Mouse (Mus musculus): Measurements from ENCODE around the gene Qtrt1.
"Not testable (repeated sequence)": the region's sequence is repeated elsewhere in the genome, so short reads cannot be mapped to it uniquely, and the experiment has no call there.

Qtrt1 gene

DNA sequence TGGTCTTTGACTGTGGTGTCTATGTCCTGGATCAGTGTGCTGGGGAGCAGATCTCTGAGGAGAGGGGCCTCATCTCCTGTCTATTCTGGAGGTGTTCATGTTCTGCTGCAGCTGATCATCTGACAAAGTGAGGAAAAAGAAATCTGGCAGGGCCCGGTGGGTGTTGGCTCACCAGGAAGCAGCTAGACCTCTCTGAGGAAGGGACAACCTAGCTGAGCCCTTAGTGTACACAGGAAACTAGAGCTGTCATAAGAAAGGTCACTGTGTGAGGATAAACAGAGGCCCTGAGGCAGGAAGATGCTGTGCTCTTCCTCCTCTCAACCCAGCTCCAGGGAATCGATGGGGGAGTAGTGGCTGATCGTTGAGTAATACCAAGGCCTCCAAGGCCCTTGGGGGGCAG lies 38.6 kb downstream of the Qtrt1 start:
- no peak for DNase-seq (ENCODE audit: low read depth, low spot score)

DNA sequence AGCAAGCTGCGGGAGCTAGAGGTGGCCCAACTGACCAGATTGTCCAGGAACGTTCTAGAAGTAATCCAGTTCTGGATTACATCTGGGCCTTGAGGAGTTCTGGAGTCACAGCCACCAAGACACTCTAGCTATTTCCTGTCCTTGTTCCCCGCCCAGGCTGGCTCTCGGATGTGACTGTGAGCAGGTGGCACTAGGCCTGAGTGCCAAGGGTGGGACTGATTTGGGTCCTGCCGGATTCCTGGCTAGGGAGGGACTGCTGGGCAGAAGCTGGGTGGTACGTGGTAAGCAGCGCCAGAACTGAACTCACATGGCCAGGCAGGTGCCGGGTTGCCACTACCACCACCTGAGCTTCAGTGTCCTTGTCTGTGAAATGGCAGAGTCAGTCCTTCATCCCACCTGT lies 39.8 kb downstream of the Qtrt1 start:
- no peak for DNase-seq (ENCODE audit: low read depth, low spot score)

DNA sequence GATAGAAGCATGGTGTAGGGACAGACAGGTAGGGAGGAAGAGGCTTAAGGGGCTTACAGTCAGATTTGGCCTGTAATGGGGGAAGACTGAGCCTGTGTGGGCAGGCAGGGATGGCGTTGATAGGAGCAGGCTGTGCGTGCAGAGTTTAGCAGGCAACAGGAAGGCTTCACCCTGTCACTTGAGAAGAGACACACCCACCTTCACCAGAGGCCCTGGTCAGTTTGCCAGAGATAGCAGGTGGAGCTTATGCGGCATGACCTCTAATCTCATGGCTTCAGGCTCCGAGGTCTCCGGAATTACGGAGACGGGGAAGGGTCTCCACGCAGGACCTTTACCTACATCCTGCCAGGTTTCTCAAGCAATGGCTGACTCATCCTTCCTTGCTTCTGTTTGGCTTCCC lies 40.2 kb downstream of the Qtrt1 start:
- no peak for DNase-seq (ENCODE audit: low read depth, low spot score)

DNA sequence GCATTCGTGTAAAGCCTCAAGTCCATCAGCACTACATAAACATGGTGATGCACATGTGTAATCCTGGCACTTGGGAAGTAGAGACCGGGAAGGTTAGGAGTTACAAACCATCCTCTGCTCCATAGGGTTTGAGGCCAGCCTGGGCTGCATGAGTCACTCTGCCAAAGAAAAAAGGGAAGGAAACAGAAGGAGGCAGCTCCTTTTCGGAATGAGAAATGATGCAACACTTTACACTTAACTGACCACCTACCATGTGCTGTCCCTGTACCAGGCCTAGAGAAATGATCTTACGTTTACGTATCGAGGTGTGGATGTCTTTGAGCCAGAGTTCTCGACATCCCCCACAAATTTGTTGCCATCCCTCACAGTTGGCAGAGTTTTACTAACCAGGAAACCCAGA lies 41.4 kb downstream of the Qtrt1 start:
- DNase-seq (ENCODE audit: low read depth, low spot score) = no peak

DNA sequence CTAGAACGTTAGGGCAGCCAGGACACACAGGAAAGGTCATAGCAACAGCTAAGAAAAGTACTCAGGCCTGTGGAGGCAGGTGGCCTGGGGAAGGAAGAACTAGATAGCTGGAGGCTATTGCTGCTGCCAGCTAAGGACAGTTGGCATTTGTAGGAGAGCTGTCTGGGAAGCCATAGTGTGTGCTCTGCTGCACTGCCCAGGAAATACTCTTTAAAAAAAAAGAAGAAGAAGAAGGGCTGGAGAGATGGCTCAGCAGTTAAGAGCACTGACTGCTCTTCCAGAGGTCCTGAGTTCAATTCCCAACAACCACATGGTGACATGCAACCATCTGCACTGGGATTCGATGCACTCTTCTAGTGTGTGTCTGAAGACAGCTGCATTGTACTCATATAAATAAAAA lies 41.8 kb downstream of the Qtrt1 start:
- no peak for DNase-seq (ENCODE audit: low read depth, low spot score)

DNA sequence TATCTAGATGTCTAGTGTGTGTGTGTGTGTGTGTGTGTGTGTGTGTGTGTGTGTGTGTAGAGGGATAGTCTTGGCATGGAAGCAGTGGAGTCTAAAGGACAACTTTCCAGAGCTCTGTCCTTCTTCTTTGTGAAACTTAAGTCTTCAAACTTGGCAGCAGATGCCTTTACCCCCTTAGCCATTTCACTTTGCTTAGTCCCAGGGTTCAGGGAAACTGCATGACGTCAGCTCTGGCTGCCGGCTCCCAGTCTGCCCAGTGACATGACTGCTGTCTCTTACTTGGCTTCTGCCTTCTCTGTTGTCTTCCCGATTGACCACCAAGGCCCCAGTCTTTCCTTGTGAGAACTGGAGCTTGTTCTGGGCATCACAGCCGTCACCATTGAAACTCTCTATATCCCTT lies 42.9 kb downstream of the Qtrt1 start:
- DNase-seq (ENCODE audit: low read depth, low spot score) = no peak

DNA sequence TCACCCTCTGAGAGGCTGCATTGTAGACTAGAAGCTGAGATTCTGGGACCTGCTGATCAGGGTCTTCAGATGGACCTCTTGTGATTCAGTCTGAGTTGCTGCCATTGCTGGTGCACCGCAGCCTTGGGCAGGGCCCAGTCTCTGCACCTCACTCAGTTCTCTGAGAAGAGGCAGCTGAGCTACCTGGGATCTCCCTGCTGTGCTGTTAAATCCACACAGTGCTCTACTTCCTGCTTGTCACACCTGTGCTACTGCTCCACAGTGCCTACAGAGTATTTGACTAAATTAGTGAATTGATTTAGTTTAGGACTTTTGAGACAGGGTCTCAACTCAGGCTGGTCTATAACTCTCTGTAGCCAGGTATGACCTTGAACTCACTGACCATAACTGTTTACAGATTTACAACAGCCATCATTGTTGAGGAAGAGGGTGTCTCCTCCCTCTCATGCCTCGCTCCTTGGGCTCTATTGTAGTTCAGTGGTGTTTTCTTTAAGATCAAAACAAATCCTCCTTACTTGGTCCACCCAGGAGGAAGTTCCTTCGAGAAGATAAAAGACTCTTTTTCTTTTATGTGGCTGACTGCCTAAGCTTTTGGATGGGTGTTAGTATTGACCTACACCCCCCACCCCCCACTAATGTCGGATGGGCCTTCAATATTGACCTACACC lies 43.6 kb downstream of the Qtrt1 start:
- DNase-seq (ENCODE audit: low read depth, low spot score) = no peak

DNA sequence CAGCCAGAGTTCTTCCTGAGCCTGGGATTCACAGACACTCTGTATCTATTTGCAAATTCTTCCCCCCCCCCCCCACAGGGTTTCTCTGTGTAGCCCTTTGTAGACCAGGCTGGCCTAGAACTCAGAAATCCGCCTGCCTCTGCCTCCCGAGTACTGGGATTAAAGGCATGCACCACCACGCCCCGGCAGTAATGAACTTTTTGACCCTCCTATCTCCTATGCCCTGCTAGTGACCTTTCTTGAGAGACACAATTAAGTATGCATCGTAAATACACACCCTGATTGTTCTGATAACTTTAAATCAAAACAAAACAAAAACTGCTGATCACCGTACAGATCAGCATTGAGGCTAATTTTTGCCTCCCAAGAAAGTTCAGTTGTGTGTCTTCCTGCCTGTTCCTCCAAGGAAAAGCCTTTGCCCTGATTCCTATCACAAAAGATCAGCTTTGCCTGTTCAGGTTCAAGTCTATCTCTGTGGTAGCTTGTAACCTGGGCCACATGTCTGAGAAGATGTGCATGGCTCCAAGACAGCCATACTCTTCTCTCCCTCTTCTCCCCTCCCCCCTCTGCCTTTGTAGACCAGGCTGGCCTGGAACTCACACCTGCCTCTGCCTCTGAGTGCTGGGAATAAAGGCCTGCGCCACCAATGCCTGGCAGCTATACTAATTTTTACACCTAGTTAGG lies 44.8 kb downstream of the Qtrt1 start:
- no peak for DNase-seq (ENCODE audit: low read depth, low spot score)

DNA sequence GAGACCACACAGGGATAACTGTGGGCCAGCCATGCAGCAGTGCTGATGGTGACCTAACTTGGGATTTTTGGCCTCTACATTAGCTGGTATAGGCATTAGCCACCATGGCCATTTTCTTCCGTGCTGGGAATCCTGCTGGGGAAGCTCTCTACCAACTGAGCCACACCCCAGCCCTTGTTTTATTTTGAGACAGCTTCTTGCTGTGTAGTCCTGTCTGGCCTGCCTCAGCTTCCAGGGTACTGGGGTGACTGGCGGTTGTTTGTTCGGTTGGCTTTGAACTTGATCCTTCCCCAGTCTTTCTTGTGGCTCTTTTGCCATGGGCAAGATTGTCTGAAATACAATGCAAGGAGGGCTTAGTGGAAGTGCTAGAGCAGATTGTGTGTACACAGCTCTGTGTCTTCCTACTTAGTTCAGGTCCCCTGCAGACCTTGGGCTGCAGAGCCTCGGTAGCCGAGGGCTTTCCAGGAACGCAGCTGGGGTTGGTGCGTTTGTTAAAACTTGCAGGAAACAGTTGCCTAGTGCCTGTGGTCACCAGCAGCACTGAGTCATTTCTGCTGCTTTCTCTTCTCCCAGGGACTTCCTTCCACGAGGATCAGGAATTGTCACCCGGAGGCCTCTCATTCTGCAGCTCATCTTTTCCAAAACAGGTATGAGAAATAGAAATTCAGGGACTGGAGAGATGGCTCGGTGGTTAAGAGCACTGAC lies 45.4 kb downstream of the Qtrt1 start:
- DNase-seq (ENCODE audit: low read depth, low spot score) = no peak

DNA sequence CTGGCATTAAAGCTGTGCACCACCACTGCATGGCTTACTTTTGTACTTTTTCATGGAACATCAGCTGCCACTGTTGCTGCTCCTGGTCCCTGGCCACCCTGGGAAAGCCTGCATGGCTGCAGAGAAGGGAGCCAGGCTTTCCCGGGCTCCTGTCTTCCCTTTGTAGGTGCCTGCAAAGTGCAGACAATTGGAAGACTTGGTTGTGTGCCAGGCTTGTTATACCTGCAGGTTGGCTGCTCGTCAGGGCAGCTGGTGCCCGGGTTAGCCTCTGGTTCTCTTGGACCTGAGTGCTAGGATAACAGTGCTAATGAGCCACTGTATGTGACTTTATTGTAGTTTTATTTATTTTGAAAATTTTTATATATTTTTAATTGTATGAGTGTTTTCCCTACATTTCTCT lies 47.2 kb downstream of the Qtrt1 start:
- DNase-seq (ENCODE audit: low read depth, low spot score) = no peak

DNA sequence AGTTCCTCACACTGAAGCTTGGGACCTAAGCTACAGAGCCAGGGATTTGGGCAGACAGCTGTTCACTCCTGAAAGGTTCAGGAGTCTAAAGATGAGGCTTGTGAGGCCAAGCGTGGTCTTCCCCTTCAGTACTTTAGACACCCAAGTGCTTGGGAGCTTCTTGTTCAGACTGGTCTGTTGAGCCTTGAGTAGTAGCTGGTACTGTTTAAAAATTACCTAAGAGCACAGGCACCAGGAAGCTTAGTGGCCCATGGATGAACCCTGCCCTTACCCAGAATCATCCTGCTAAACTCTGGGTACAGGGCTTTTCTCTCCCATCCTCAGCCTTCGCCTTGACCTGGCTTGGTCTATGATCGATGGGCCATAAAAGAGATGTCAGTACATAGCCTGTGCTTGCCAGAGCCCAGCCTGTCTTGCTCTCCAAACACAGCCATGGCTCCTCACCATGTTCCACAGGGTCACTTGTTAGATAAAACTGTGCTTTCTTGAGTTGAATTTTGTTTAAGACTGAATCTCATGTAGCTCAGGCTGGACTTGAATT lies 48.8 kb downstream of the Qtrt1 start:
- DNase-seq (ENCODE audit: low read depth, low spot score) = no peak

DNA sequence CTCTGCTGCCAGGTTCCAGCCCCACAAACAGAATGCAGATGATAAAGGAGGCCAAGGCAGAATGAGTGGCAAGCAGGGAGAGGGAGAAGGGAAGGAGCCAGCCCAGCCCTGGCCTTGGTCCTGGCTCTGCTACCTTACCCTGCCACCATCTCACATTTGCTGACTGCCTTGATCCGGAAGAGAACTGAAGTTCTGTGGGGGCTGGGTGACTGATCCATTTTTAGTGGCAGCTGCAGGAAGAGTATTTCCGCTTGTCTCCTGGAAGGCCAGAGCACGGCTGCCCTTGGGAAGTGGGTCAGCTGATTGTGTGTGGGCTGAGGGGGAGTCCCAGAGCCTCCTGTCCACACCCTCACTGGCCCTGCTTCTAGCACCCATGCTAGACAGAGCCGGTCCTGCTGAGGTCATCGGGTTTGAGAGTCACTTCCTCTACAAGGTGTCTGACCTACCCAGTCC lies 51.5 kb downstream of the Qtrt1 start:
- no peak for DNase-seq (ENCODE audit: low read depth, low spot score)

DNA sequence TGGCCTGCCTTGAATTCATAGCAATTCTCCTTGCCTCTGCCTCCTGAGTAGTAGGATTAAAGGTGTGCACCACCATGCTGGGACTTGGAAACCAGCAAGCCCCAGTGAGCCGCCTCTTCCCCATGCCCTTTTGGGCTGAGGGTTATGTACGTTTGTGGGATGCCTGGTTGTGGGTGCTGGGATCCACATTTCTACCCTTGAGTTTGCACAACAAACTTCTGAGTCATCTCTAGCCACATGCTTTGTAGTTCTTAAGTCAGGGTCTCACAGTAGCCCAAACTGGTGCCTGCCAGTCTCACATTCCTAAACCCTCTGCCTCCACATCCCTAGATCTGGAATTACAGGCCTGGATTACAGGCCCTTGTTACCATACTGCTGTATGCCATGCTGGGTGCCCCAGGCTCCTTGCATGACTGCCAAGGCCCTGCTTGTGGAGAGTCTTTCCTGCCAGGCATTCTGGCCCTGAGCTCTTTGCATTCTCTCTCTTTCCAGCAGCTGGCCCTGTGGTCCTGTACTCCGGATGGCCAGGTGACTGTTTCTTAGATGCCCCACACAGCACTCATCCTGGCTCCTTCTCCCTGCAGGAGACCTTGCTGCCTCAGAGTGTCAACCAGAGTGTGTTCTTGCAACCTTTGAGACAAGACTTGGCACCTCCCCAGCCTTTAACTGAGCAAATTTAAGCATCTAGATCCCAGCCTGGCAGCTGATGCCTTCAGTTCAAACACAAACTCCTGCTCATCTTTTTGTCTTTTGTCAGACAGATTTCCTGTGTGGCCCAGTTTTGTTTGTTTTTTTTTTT lies 52.3 kb downstream of the Qtrt1 start:
- DNase-seq (ENCODE audit: low read depth, low spot score) = no peak

DNA sequence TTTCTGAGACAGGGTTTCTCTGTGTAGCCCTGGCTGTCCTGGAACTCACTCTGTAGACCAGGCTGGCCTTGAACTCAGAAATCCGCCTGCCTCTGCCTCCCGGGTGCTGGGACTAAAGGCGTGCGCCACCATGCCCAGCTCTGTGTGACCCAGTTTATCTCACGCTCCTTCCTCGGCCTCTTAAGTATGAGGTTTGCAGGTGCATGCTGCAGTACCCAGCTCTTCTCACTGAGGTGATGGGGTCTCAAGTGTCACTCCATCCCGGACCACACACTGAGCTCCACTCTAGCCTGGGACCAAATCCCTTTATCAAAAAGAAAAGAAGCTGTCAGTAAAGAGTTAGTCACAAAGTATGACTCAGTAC lies 52.9 kb downstream of the Qtrt1 start:
- not testable (repeated sequence) for DNase-seq (ENCODE audit: low read depth, low spot score)

DNA sequence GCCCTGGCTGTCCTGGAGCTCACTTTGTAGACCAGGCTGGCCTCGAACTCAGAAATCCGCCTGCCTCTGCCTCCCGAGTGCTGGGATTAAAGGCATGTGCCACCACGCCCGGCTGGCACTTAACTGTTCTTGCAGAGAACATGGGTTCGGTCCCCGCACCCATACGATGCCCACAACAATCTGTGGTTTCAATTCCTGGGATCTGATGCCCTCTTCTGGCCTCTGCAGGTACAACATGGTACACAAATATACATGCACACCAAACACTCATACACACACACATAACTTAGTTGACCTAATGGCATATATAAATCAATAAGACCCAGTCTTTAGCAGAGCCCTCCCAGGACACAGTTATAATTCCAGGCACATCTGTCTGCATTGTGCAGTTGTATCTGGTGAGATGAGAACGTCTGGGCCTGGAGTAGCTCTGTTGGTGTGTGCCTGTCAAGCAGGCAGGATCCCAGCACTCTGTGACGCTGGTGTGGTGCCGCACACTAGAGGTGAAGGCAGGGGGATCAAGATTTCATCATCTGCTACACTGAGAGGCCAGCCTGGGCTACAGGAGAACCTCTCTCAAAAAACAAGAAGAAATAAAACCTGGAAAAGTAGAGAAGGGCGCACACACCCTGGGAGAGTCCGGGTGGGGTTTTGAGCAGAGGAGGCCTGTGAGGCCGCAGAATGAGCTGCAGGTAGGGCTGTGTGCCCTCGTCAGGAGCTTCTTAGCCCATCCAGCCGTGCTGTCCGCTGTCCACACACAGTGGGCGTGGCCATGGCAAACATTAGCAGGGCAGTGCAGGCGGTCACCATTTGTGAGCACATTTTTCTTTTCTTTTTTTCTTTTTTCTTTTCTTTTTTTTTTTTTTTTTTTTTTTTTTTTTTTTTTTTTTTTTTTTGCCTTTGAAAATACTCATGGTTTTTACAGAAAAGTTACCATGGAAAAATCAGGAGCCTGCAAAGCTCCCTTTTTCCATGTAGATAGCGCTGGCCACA lies 57.7 kb downstream of the Qtrt1 start:
- DNase-seq (ENCODE audit: low read depth, low spot score) = no peak

All from WW6 (cell line).